Mouse (Mus musculus) hindlimb bud, embryonic 11.5 days (tissue): Measurements from ENCODE around the gene Themis2.

Experiments used
- DNase-seq: peaks from one replicate; pipeline ENCODE4 v3.0.0-alpha.2; 2012; ENCODE audit warnings: low read depth, low spot score; ENCODE audit errors: extremely low spot score

The Themis2 gene

GRCm38 (mm10) chr4:132796196-132796886, at the start of gene Themis2:
Gene Themis2 (minus strand): TSS chr4:132796387.
- no peak for DNase-seq

GRCm38 (mm10) chr4:132843705-132844071, 47.5 kb upstream of the Themis2 start:
- DNase-seq, result no peak

- peak; percentile 98 for DNase-seq
Observed at GRCm38 (mm10) chr4:132842970-132843704, 47.0 kb upstream of the Themis2 start, which contains the start of gene Ppp1r8. Gene Ppp1r8 (minus strand): TSS chr4:132843169.

GRCm38 (mm10) chr4:132842281-132842906, 46.2 kb upstream of the Themis2 start:
- no peak for DNase-seq

GRCm38 (mm10) chr4:132841493-132841892, 45.3 kb upstream of the Themis2 start:
- DNase-seq, result no peak

GRCm38 (mm10) chr4:132823614-132824366, 27.6 kb upstream of the Themis2 start:
- DNase-seq, result no peak

GRCm38 (mm10) chr4:132818442-132818841, 22.3 kb upstream of the Themis2 start:
- DNase-seq, result no peak

- DNase-seq, result no peak
Observed at GRCm38 (mm10) chr4:132816855-132817254, 20.7 kb upstream of the Themis2 start.

GRCm38 (mm10) chr4:132816404-132816803, 20.2 kb upstream of the Themis2 start:
- DNase-seq, result no peak

- no peak for DNase-seq
Observed at GRCm38 (mm10) chr4:132809621-132810020, 13.4 kb upstream of the Themis2 start.

- DNase-seq, result no peak
Observed at GRCm38 (mm10) chr4:132807771-132808641, 11.8 kb upstream of the Themis2 start.

- no peak for DNase-seq
Observed at GRCm38 (mm10) chr4:132806620-132807191, 10.5 kb upstream of the Themis2 start.

GRCm38 (mm10) chr4:132805599-132806197, 9.5 kb upstream of the Themis2 start:
- no peak for DNase-seq

GRCm38 (mm10) chr4:132805146-132805545, 9.0 kb upstream of the Themis2 start:
- DNase-seq, result no peak

- DNase-seq, result no peak
Observed at GRCm38 (mm10) chr4:132804331-132804730, 8.1 kb upstream of the Themis2 start.

GRCm38 (mm10) chr4:132803876-132804275, 7.7 kb upstream of the Themis2 start:
- DNase-seq, result no peak

GRCm38 (mm10) chr4:132803212-132803611, 7.0 kb upstream of the Themis2 start:
- no peak for DNase-seq

- DNase-seq, result no peak
Observed at GRCm38 (mm10) chr4:132802171-132802637, 6.0 kb upstream of the Themis2 start.
